Mouse (Mus musculus): ENCODE measurements around the gene Sertad1.

DNA sequence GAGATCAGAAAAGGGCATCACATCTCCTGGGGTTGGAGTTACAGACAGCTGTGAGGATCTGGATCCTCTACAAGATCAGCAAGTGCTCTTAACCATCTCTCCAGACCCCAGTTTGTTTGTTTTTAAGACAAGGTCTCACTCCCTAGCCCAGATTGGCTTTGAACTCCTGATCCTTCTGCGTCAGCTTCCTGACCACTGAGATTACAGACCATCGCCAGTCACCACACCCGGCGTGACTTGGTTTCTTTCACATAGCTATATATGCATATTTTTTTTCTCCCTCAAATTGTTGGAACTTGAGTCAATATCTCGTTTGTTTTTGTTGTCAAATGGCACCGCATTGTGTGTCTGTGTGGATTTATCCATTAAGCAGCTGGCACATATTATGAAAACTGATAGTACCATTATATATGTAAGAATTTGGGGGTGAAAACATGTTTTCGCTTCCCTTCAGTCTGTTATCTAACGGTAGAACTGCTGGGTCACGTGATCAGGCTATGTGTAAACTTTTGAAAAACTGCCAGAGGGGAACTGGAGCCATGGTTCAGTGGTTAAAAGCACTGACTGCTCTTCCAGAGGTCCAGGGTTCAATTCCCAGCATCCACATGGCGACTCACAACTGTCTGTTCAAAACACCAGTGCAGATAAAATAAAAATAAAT, 32.1 kb upstream of the Sertad1 start:
- TF ChIP-seq POLR2A (IDR thresholded peaks at IDR 0.05; ENCODE audit: insufficient read depth, low read depth, low read length) = no peak
- TF ChIP-seq EP300 (IDR thresholded peaks at IDR 0.05; ENCODE audit: insufficient read depth, low read depth, low read length) = no peak
